Mouse (Mus musculus) liver, embryonic 14 days (tissue): ENCODE data around the gene Ptpdc1. TPM values are rescaled to one million over a fixed set of nuclear protein-coding genes. Genes with fewer than 3 reads are reported as not detected.

ENCODE experiments used
- polyA plus RNA-seq: library from polyadenylated mRNA; depleted of rRNA; stranded (reverse); fragments of >200 nt; gene quantifications from 2 replicates; pipeline ENCODE4 v1.2.3, GENCODE M21; 2012; rRNA removed

Ptpdc1 gene
- polyA plus RNA-seq = 0.26 and 0.30 TPM in 2 replicates

DNA sequence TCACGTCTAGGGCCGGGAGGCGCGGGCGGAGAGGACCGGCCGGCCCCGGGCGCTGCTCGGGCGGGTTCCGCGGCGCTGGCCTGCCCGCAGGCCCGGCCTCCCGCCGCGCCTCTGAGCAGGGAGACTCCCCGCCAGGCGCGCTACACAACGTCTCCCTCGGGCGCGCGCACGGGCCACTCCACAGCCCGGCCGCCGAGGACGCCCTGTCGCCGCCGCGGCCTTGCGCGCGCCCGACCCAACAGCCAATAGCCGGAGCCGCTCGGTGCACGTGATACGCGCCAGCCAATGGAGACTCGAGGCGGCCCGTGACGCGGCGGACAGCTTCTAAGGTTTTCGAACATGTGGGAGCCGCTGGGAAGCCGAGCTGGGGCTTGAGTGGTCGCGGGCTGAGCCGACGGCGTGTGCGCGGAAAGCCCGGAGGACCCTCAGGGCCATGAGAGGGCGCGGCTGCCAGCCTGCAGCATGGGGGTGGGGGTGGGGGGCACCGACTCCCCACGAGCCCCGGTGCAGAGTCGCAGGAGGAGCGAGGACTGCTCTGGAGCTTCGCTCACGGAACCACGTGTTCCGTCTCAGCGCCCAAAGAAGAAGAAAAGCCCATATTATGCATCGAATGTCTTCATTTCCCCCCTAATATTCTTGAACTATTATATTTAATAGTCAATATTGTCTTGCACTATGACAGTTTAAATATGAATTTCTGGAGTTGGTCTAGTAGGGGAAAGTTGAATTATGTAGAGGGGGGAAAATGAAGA is at the start of gene Ptpdc1:
Gene Ptpdc1 (minus strand): TSS at position 232 of the 752 bp plus-strand sequence.

DNA sequence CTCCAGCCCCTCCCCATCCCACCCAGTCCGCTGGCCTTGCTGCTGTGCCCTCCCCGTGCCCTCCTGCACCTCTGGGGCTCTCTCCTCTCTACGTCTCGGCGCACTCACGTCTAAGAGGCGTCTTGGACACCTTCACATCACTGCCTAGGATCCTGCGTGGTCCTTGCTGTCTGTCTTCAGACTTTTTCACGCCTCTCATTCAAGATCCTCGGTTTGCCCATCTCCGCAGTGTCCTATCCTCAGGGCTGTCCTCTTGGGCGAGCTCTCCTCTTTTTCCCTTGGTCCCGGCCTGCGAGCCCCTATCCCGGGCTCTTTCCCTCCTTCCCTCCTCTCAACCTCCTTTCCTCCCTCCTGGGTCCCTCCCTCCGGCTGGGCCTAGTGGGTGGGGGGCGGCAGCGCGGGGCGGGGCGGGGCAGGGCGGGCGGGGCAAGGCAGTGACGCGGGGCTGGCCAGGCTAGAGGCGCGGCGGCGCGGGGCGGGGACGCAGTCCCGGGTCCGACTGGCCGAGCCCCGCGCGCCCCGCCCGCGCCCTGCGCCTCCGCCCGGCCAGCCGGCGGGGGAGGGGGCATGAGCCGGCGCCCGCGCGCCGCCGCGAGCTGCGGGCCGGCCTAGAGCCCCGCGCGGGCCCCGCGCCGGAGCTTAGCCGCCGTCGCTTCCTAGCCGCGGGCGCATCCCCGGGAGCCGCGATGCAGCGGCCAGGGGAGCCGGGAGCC is 37.1 kb upstream of the Ptpdc1 start, which contains the start of gene Barx1:
Gene Barx1 (plus strand): TSS at position 568 of the 713 bp plus-strand sequence.

Other genes with a start within 250 kb of the Ptpdc1 start
- 1.8 and 2.0 TPM in 2 replicates for gene Zfp169, start 112.2 kb downstream of the Ptpdc1 start, polyA plus RNA-seq
- gene A830005F24Rik, start 112.1 kb downstream of the Ptpdc1 start, polyA plus RNA-seq = 0.24 and 0.27 TPM in 2 replicates
- 0.49 and 0.67 TPM in 2 replicates for gene Barx1, start 37.3 kb upstream of the Ptpdc1 start, polyA plus RNA-seq
- 4.1 and 5.2 TPM in 2 replicates for gene Phf2, start 245.5 kb upstream of the Ptpdc1 start, polyA plus RNA-seq